Mouse (Mus musculus): ENCODE results near the gene Oog1.
"Not testable (repeated sequence)": the region's sequence is repeated elsewhere in the genome, so short reads cannot be mapped to it uniquely, and the experiment has no call there.

Gene Oog1

GRCm38 (mm10) chr12:87602388-87602787 is at the start of gene Oog1:
Oog1 (plus strand) TSS chr12:87602688.
- not testable (repeated sequence) for DNase-seq (ENCODE audit: low read depth, low spot score)

- DNase-seq (ENCODE audit: low read depth, low spot score): not testable (repeated sequence)
These were observed 1.1 kb upstream of the Oog1 start for GRCm38 (mm10) chr12:87601388-87601787.

DNA sequence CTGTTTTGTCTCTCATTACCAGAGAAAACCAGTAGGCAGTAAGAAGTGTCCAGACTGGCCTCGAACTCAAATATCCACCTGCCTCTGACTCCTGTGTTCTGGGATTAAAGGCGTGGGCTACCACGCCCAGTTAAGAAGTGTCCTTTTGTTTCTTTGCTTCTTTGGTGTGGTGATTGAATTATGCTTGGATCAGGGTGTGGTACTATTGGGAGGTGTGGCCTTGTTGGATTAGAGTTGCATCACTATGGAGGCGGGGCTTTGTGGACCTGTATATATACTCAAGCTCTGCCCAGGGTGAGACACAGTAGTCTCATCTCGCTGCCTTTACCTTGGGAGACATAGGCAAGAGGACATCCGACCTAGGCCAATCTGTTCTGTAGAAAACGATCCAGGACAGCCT is 16.1 kb downstream of the Oog1 start, which contains the start of gene Gm4027:
Gene Gm4027, plus strand, starts transcription at position 301 of the 400 bp plus-strand sequence.
- DNase-seq (ENCODE audit: low read depth, low spot score): not testable (repeated sequence)

DNA sequence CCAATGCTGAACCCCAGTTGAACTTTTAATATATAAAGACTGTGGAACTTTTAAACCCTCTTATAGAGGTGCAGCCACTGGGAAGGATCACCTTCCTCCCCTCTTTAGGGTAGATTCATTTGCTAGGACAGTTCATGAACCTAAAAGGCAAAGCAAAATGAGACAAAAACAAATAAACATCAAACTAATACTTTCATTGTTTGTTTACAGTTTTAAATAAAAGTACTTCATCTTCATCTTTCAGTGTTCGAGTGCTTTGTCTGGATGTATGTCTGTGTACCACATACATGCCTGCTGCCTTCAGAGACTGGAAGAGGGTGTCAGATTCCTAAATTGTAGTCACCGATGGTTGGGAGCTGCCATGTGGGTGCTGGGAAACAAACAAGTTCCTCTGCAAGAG is 42.0 kb downstream of the Oog1 start, which contains the start of gene Gm16381:
Gene Gm16381, minus strand, starts transcription at position 101 of the 400 bp plus-strand sequence.
- DNase-seq (ENCODE audit: low read depth, low spot score): not testable (repeated sequence)

GRCm38 (mm10) chr12:87652916-87653703 is 50.6 kb downstream of the Oog1 start:
- DNase-seq (ENCODE audit: low read depth, low spot score): not testable (repeated sequence)

Data from brain, adult 2 months (tissue).